Comparison of ENCODE assay signal across 12 mouse cellular contexts in genomic region chr3:89879326-89879725, GRCm38 (mm10). TPM values are rescaled to one million over a fixed set of nuclear protein-coding genes. Genes with fewer than 3 reads are reported as not detected.
"Had no signal": no experiment of that assay in that cellular context is flagged by ENCODE, and none has a peak within 500 bp of the region (broad histone marks: within the 10 kb centered on the region; RNA-seq: fewer than 3 reads in every experiment).

No protein-coding gene starts in this region.

- H3K9ac ChIP-seq: limb, embryonic 13.5 days; midbrain, embryonic 12.5 days; neural tube, embryonic 15.5 days had no signal

- H3K27ac ChIP-seq: limb, embryonic 13.5 days; midbrain, embryonic 12.5 days; neural tube, embryonic 15.5 days had no signal

- H3K4me2 ChIP-seq: limb, embryonic 13.5 days; midbrain, embryonic 12.5 days; neural tube, embryonic 15.5 days had no signal

- DNase-seq: kidney, adult 8-10 months; kidney, postnatal 25 days; layer of hippocampus, adult 9-11 months; lung, adult 2 months; thymus, adult 18-20 months; thymus, postnatal 14 days had no signal

- H3K9me3 ChIP-seq: limb, embryonic 13.5 days; midbrain, embryonic 12.5 days; neural tube, embryonic 15.5 days had no signal

- H3K27me3 ChIP-seq: limb, embryonic 13.5 days; neural tube, embryonic 15.5 days had no signal

- ATAC-seq: intestine, postnatal 0 days had no signal

- H3K4me1 ChIP-seq: neural tube, embryonic 15.5 days had no signal

- H3K4me3 ChIP-seq: limb, embryonic 13.5 days; midbrain, embryonic 12.5 days; myocyte; neural tube, embryonic 15.5 days had no signal

- H3K36me3 ChIP-seq: limb, embryonic 13.5 days; midbrain, embryonic 12.5 days; neural tube, embryonic 15.5 days had no signal

RNA-seq across cellular contexts. Expression of gene She, which starts 48.2 kb away (rescaled TPM):
- total RNA-seq: megakaryocyte-erythroid progenitor cell, adult 5-6 weeks had no signal
- polyA plus RNA-seq: myocyte had no signal
